Mouse (Mus musculus) liver, postnatal 0 days (tissue): ENCODE measurements around the gene Iqcg. TPM values are rescaled to one million over a fixed set of nuclear protein-coding genes. Genes with fewer than 3 reads are reported as not detected.

Experiments used
- ATAC-seq: fragments of 200-750 bp; cut with Nextera tagmentation; 2 replicates; pipeline ENCODE4 v1.8.0; 2017; ENCODE audit warnings: mild to moderate bottlenecking, moderate library complexity
- DNase-seq: peaks from one replicate; pipeline ENCODE4 v3.0.0-alpha.2; 2016
- H3K27ac ChIP-seq: fragments of 300-500 bp; sonication (generic); 2 replicates; pipeline ENCODE4 v1.5.1; 2014; ENCODE audit warnings: antibody characterized with exemption, moderate library complexity, mild to moderate bottlenecking, low read depth
- H3K27me3 ChIP-seq: fragments of 300-500 bp; sonication (generic); 2 replicates; pipeline ENCODE4 v1.6.1; 2014; ENCODE audit warnings: low read length, control low read depth, mixed read lengths; ENCODE audit not compliant: insufficient read depth
- H3K36me3 ChIP-seq: fragments of 300-500 bp; sonication (generic); replicated peaks from 2 replicates; pipeline ENCODE4 v1.6.1; 2014; ENCODE audit warnings: mild to moderate bottlenecking, control low read depth, low read length, moderate library complexity, mixed read lengths; ENCODE audit not compliant: insufficient read depth
- H3K4me1 ChIP-seq: fragments of 300-500 bp; sonication (generic); 2 replicates; pipeline ENCODE4 v1.6.1; 2014; ENCODE audit warnings: antibody characterized with exemption, mild to moderate bottlenecking, control low read depth; ENCODE audit not compliant: insufficient read depth
- H3K4me2 ChIP-seq: fragments of 300-500 bp; sonication (generic); 2 replicates; pipeline ENCODE4 v1.6.1; 2014; ENCODE audit warnings: low read depth, mild to moderate bottlenecking, low read length, moderate library complexity, mixed read lengths
- H3K4me3 ChIP-seq: fragments of 300-500 bp; sonication (generic); 2 replicates; pipeline ENCODE4 v1.5.1; 2014; ENCODE audit warnings: low read depth, low read length
- H3K9ac ChIP-seq: fragments of 300-500 bp; sonication (generic); replicated peaks from 2 replicates; pipeline ENCODE4 v1.6.1; 2014; ENCODE audit warnings: mild to moderate bottlenecking, moderate library complexity
- H3K9me3 ChIP-seq: fragments of 300-500 bp; sonication (generic); 2 replicates; pipeline ENCODE4 v1.6.1; 2016; ENCODE audit warnings: mild to moderate bottlenecking, control low read depth, low read length, mixed read lengths
- CTCF ChIP-seq: sonication (generic); IDR thresholded peaks from 2 replicates; pipeline ENCODE4 v1.5.1; 2016; ENCODE audit warnings: antibody characterized with exemption, low read depth
- EP300 ChIP-seq: IDR thresholded peaks from 2 replicates; pipeline ENCODE4 v1.6.1; 2016; ENCODE audit warnings: antibody characterized with exemption, low read depth, mild to moderate bottlenecking
- WGBS: fragments of 180-500 bp; shearing (Covaris S2); extraction: QIAGEN DNeasy Blood & Tissue Kit; methylation state at CpG from one replicate; pipeline ENCODE4 v1.1.7; 2014; ENCODE audit not compliant: insufficient replicate concordance; 5-methylcytosine and 5-hydroxymethylcytosine counted together
- polyA plus RNA-seq: library from polyadenylated mRNA; unstranded; fragments of >200 nt; fragmentation: Nextera tagmentation; extraction: Ambion mirVana; gene quantifications from 2 replicates; pipeline ENCODE4 v1.2.1, GENCODE M21; 2015

Gene Iqcg
- polyA plus RNA-seq, 1 experiment from 2014 or later, result 0.95 TPM

GRCm38 (mm10) chr16:33076078-33076477, 20.1 kb upstream of the Iqcg start:
- Histone ChIP-seq H3K27ac (no peak overlapping the region; the same call in 1 of the 2 replicates), H3K27me3 (no peaks in the 10 kb centered on the region), H3K9ac (no peak overlapping the region), H3K9me3 (no peaks in the 10 kb centered on the region), H3K4me1 (peaks cover 6% of the 10 kb centered on the region), H3K4me3 (no peak overlapping the region), H3K36me3 (no peaks in the 10 kb centered on the region), H3K4me2 (peak overlapping the region; percentile 40)
- ATAC-seq, result no peak
- no peak for DNase-seq
- WGBS, result 51% methylated on average over 6 of the region's 6 CpGs
- no peak for TF ChIP-seq CTCF

DNA sequence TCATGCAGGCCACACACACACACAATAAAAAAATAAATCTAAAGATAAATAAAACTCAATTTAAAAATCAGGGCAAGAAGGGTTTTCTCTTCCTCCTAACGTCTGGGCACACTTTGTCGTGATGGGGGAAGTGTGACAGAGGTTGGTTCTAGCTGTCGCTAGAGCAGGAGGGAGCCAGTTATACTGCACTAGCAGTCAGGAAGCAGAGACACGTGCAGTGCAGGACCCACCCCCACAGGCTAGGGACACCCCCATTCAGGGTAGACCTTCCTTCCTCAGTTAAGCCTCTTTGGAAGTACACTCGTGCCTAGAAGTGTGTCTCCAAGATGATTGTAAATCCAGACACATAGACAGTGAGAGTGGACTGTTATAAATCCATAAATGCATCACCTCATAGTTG, 18.9 kb upstream of the Iqcg start:
- no peak for TF ChIP-seq CTCF
- no peak for TF ChIP-seq EP300
- no peak overlapping the region for H3K4me2 ChIP-seq
- no peak overlapping the region for H3K9ac ChIP-seq
- H3K27ac ChIP-seq, result no peak overlapping the region
- H3K4me1 ChIP-seq, result peaks cover 6% of the 10 kb centered on the region
- no peak for ATAC-seq
- no peak for DNase-seq
- no peaks in the 10 kb centered on the region for H3K9me3 ChIP-seq
- H3K36me3 ChIP-seq, result no peaks in the 10 kb centered on the region
- no peak overlapping the region for H3K4me3 ChIP-seq
- no peaks in the 10 kb centered on the region for H3K27me3 ChIP-seq
- 39% methylated on average over 5 of the region's 5 CpGs for WGBS

GRCm38 (mm10) chr16:33072871-33073557, 17.0 kb upstream of the Iqcg start:
- Histone ChIP-seq H3K4me2 (no peak overlapping the region), H3K9me3 (no peaks in the 10 kb centered on the region), H3K36me3 (no peaks in the 10 kb centered on the region), H3K27me3 (no peaks in the 10 kb centered on the region), H3K9ac (no peak overlapping the region), H3K4me1 (peaks cover 6% of the 10 kb centered on the region), H3K4me3 (no peak overlapping the region), H3K27ac (no peak overlapping the region)
- no peak for DNase-seq
- no peak for TF ChIP-seq CTCF
- TF ChIP-seq EP300, result no peak
- no peak for ATAC-seq
- 73% methylated on average over 6 of the region's 6 CpGs for WGBS

GRCm38 (mm10) chr16:33070928-33071327, 14.9 kb upstream of the Iqcg start:
- Histone ChIP-seq H3K4me3 (no peak overlapping the region), H3K27me3 (no peaks in the 10 kb centered on the region), H3K36me3 (0 out of 2 replicates have a peak, but pooled peaks cover 3% of the 10 kb centered on the region), H3K4me1 (peaks cover 3% of the 10 kb centered on the region), H3K4me2 (no peak overlapping the region), H3K9ac (no peak overlapping the region), H3K27ac (no peak overlapping the region), H3K9me3 (no peaks in the 10 kb centered on the region)
- ATAC-seq (no peak), DNase-seq (no peak)
- TF ChIP-seq CTCF, result peak; percentile 25; the same call in 1 of the 2 replicates
- no peak for TF ChIP-seq EP300

GRCm38 (mm10) chr16:33064636-33065035, 8.6 kb upstream of the Iqcg start:
- no peak overlapping the region for H3K4me3 ChIP-seq
- peaks cover 18% of the 10 kb centered on the region for H3K36me3 ChIP-seq
- peaks cover 22% of the 10 kb centered on the region for H3K4me1 ChIP-seq
- WGBS, result 71% methylated on average over 9 of the region's 9 CpGs
- DNase-seq (peak; percentile 41), ATAC-seq (no peak)
- TF ChIP-seq EP300, result no peak
- peak; percentile 47 for TF ChIP-seq CTCF
- H3K27me3 ChIP-seq, result no peaks in the 10 kb centered on the region
- no peak overlapping the region for H3K4me2 ChIP-seq
- no peak overlapping the region for H3K27ac ChIP-seq
- H3K9ac ChIP-seq, result no peak overlapping the region
- H3K9me3 ChIP-seq, result no peaks in the 10 kb centered on the region

- Histone ChIP-seq H3K36me3 (peaks cover 31% of the 10 kb centered on the region), H3K4me1 (peaks cover 30% of the 10 kb centered on the region), H3K27ac (0 out of 2 replicates have a peak overlapping the region, but pooled peaks have one; percentile 34), H3K27me3 (no peaks in the 10 kb centered on the region), H3K4me3 (peak overlapping the region; percentile 88), H3K9me3 (no peaks in the 10 kb centered on the region), H3K9ac (peak overlapping the region; percentile 68), H3K4me2 (peak overlapping the region; percentile 90)
- WGBS, result 23% methylated on average over 7 of the region's 7 CpGs
- ATAC-seq, result no peak
- TF ChIP-seq CTCF (no peak), EP300 (no peak)
- no peak for DNase-seq
Observed at GRCm38 (mm10) chr16:33063267-33063666, 7.2 kb upstream of the Iqcg start.
